Mouse (Mus musculus) E14TG2a.4 (cell line): ENCODE data around the gene Abcc3.

Experiments used
- CTCF ChIP-seq: conservative IDR thresholded peaks from 2 replicates; pipeline ENCODE4 v1.5.1; 2014; ENCODE audit warnings: low read length
- POU5F1 ChIP-seq: IDR thresholded peaks from 2 replicates; pipeline ENCODE4 v1.6.1; 2014; ENCODE audit warnings: low read length, borderline replicate concordance

GRCm38 (mm10) chr11:94423855-94424254 is 31.1 kb upstream of the Abcc3 start:
- TF ChIP-seq CTCF (no peak), POU5F1 (no peak)
